In genomic region chr7:126175456-126175855, GRCm38 (mm10) we compare ENCODE assay signal across 20 mouse cellular contexts. TPM values are rescaled to one million over a fixed set of nuclear protein-coding genes. Genes with fewer than 3 reads are reported as not detected.
A peak's percentile ranks its signal among the peaks of the same experiment; 100 is the strongest.
DNase-seq lines count a peak whose midpoint lies in the region; ATAC-seq and TF ChIP-seq lines count a peak whose summit lies in the region.
"Had no signal": no experiment of that assay in that cellular context is flagged by ENCODE, and none has a peak within 500 bp of the region (broad histone marks: within the 10 kb centered on the region; RNA-seq: fewer than 3 reads in every experiment).

No protein-coding gene starts in this region.

- TF ChIP-seq CTCF in liver, adult 2 months (IDR thresholded peaks at IDR 0.05; ENCODE audit: low read depth, low read length) = no peak

- H3K9ac ChIP-seq in heart, embryonic 13.5 days = 0 out of 2 replicates have a peak overlapping the region, but pooled peaks have one; percentile 1
- H3K9ac ChIP-seq in liver, adult 2 months (ENCODE audit: low read depth, low read length) = no peak overlapping the region
- H3K9ac ChIP-seq: embryonic facial prominence, embryonic 15.5 days; hindbrain, embryonic 15.5 days had no signal

- H3K79me2 ChIP-seq in liver, adult 2 months (ENCODE audit: control insufficient read depth, insufficient read depth, low read length) = peaks cover 35% of the 10 kb centered on the region; the same call in 1 of the 2 replicates

- H3K4me1 ChIP-seq in heart, embryonic 13.5 days = peaks cover 48% of the 10 kb centered on the region
- peaks cover 8% of the 10 kb centered on the region for H3K4me1 ChIP-seq in liver, adult 2 months (ENCODE audit: control insufficient read depth, insufficient read depth, low read length)
- H3K4me1 ChIP-seq in brown adipose tissue, adult 24 weeks (ENCODE audit: control insufficient read depth, insufficient read depth, insufficient read length, low read length) = peaks cover 19% of the 10 kb centered on the region
- H3K4me1 ChIP-seq: hindbrain, embryonic 15.5 days had no signal

- no peak for TF ChIP-seq POLR2A in liver, adult 2 months (IDR thresholded peaks at IDR 0.05; ENCODE audit: extremely low read depth, insufficient read depth, low read length)

- WGBS in heart, embryonic 13.5 days = 74% methylated on average over 7 of the region's 7 CpGs
- WGBS in liver, adult 2 months = 30% methylated on average over 7 of the region's 7 CpGs

- no peak overlapping the region for H3K4me3 ChIP-seq in heart, embryonic 13.5 days
- H3K4me3 ChIP-seq in liver, adult 2 months (ENCODE audit: insufficient read depth, low read depth, low read length) = no peak overlapping the region
- no peak overlapping the region for H3K4me3 ChIP-seq in brown adipose tissue, adult 24 weeks (ENCODE audit: insufficient read depth, low read depth, low read length)
- H3K4me3 ChIP-seq: embryonic facial prominence, embryonic 15.5 days; erythroblast, embryonic 14.5 days; forebrain, embryonic 10.5 days; hindbrain, embryonic 15.5 days had no signal

- peaks cover 34% of the 10 kb centered on the region for H3K36me3 ChIP-seq in heart, embryonic 13.5 days
- H3K36me3 ChIP-seq in liver, adult 2 months (ENCODE audit: control insufficient read depth, insufficient read depth, low read length) = peaks cover 6% of the 10 kb centered on the region; the same call in 1 of the 2 replicates

- no peak overlapping the region for H3K27ac ChIP-seq in heart, embryonic 13.5 days (replicated peaks)
- no peak overlapping the region for H3K27ac ChIP-seq in liver, adult 2 months (replicated peaks; ENCODE audit: insufficient read depth, low read depth, low read length)
- H3K27ac ChIP-seq in brown adipose tissue, adult 24 weeks (replicated peaks; ENCODE audit: low read depth, low read length) = 0 out of 2 replicates have a peak overlapping the region, but pooled peaks have one; percentile 35
- H3K27ac ChIP-seq: embryonic facial prominence, embryonic 15.5 days; forebrain, embryonic 10.5 days; hindbrain, embryonic 15.5 days had no signal

- no peak overlapping the region for H3K4me2 ChIP-seq in heart, embryonic 13.5 days
- H3K4me2 ChIP-seq: embryonic facial prominence, embryonic 15.5 days; heart, embryonic 11.5 days; hindbrain, embryonic 15.5 days had no signal

- no peak for DNase-seq in heart, adult 9 months (ENCODE audit: low spot score in 2 of 2)
- DNase-seq in liver, adult 2 months (ENCODE audit: extremely low read depth, low read depth, low spot score) = peak; percentile 89
- no peak for DNase-seq in liver
- peak; percentile 51 for DNase-seq in brain, adult 2 months (ENCODE audit: low read depth, low spot score)
- DNase-seq: adrenal gland, adult 2 months; adrenal gland, postnatal 25 days; cerebellum, adult 11 months; cerebellum, adult 8-10 months; cerebellum, postnatal 14 days; embryo, embryonic 11 days; gastrocnemius, postnatal 14 days; heart, postnatal 36 days had no signal

- no peaks in the 10 kb centered on the region for H3K9me3 ChIP-seq in heart, embryonic 13.5 days
- H3K9me3 ChIP-seq: embryonic facial prominence, embryonic 15.5 days; forebrain, embryonic 10.5 days; hindbrain, embryonic 15.5 days had no signal

- no peak for ATAC-seq in heart, embryonic 13.5 days (ENCODE audit: extremely low read depth, insufficient number of reproducible peaks, low FRiP score, low TSS enrichment)
- ATAC-seq: forebrain, embryonic 14.5 days had no signal

- H3K27me3 ChIP-seq in heart, embryonic 13.5 days (replicated peaks) = no peaks in the 10 kb centered on the region
- no peaks in the 10 kb centered on the region for H3K27me3 ChIP-seq in liver, adult 2 months (ENCODE audit: control insufficient read depth, insufficient read depth, low read length)
- H3K27me3 ChIP-seq: embryonic facial prominence, embryonic 15.5 days; hindbrain, embryonic 15.5 days had no signal

RNA-seq across cellular contexts. Expression of gene Xpo6, which starts 24.8 kb away (rescaled TPM):
- 27.7 and 29.5 TPM in 2 replicates for polyA plus RNA-seq in heart, embryonic 13.5 days (2015; fragmentation: Nextera tagmentation; extraction: Ambion mirVana)
- 15.0 and 25.9 TPM in 2 replicates for total RNA-seq in liver, adult 2 months (2014; rRNA removed)
- polyA plus RNA-seq in liver, adult 2 months (2012; rRNA removed) = 65.5 and 79.2 TPM in 2 replicates
- polyA plus RNA-seq in brown adipose tissue, adult 24 weeks (2012; ENCODE audit: insufficient read depth, insufficient read length, missing spikeins) = 19.7 and 25.2 TPM in 2 replicates

Comparison
In these comparisons a context has a peak if more than half of its experiments do, and no peak if none do; other contexts are left out.
1. DNase-seq: peak in liver, adult 2 months (single experiment) and brain, adult 2 months (single experiment); none in heart, adult 9 months (0 of 2) and liver (single experiment).